Comparison of ENCODE assay signal across 8 mouse cellular contexts in genomic region chr19:10634872-10635318, GRCm38 (mm10). TPM values are rescaled to one million over a fixed set of nuclear protein-coding genes. Genes with fewer than 3 reads are reported as not detected.
DNase-seq lines count a peak whose midpoint lies in the region; ATAC-seq and TF ChIP-seq lines count a peak whose summit lies in the region.

No protein-coding gene starts in this region.

- TF ChIP-seq CTCF in lung, embryonic 14.5 days (IDR thresholded peaks at IDR 0.05; ENCODE audit: low read depth): no peak

- peak; percentile 80 for DNase-seq in adrenal gland, adult 2 months
- peak; percentile 52 for DNase-seq in cerebellum, adult 8-10 months
- peak; percentile 54 for DNase-seq in forelimb bud, embryonic 11.5 days (ENCODE audit: low read depth, low spot score)
- peak; percentile 12 for DNase-seq in layer of hippocampus, adult 9-10 months (ENCODE audit: low spot score)
- DNase-seq in lung, embryonic 14.5 days: peak; percentile 73
- DNase-seq in ovary, adult 18-20 months (ENCODE audit: low spot score): peak; percentile 29
- peak; percentile 56 for DNase-seq in thymus, postnatal 4 days

- peak overlapping the region; percentile 43 for H3K4me3 ChIP-seq in hindbrain, embryonic 13.5 days
- H3K4me3 ChIP-seq in lung, embryonic 14.5 days (ENCODE audit: low read depth, low read length): peak overlapping the region; percentile 42

- WGBS in hindbrain, embryonic 13.5 days: 3% methylated on average over 21 of the region's 21 CpGs
- 3% methylated on average over 21 of the region's 21 CpGs for WGBS in lung, embryonic 14.5 days

- peak; percentile 91 for ATAC-seq in hindbrain, embryonic 13.5 days (ENCODE audit: low FRiP score)
- peak; percentile 84 for ATAC-seq in lung, embryonic 14.5 days (ENCODE audit: insufficient read depth)

- H3K4me1 ChIP-seq in hindbrain, embryonic 13.5 days (replicated peaks): peaks cover 17% of the 10 kb centered on the region
- H3K4me1 ChIP-seq in lung, embryonic 14.5 days (ENCODE audit: insufficient read depth): 0 out of 2 replicates have a peak, but pooled peaks cover 7% of the 10 kb centered on the region

- H3K36me3 ChIP-seq in hindbrain, embryonic 13.5 days: peaks cover 21% of the 10 kb centered on the region
- H3K36me3 ChIP-seq in lung, embryonic 14.5 days (ENCODE audit: insufficient read depth): peaks cover 19% of the 10 kb centered on the region

- no peaks in the 10 kb centered on the region for H3K9me3 ChIP-seq in hindbrain, embryonic 13.5 days
- H3K9me3 ChIP-seq in lung, embryonic 14.5 days (ENCODE audit: low read depth, low read length): no peaks in the 10 kb centered on the region

- peak overlapping the region; percentile 85 for H3K4me2 ChIP-seq in hindbrain, embryonic 13.5 days
- peak overlapping the region; percentile 97 for H3K4me2 ChIP-seq in lung, embryonic 14.5 days

- peak overlapping the region; percentile 68 for H3K9ac ChIP-seq in hindbrain, embryonic 13.5 days
- peak overlapping the region; percentile 52 for H3K9ac ChIP-seq in lung, embryonic 14.5 days

- peaks cover 25% of the 10 kb centered on the region; the same call in 1 of the 2 replicates for H3K27me3 ChIP-seq in hindbrain, embryonic 13.5 days
- H3K27me3 ChIP-seq in lung, embryonic 14.5 days (ENCODE audit: insufficient read depth, low read length): no peaks in the 10 kb centered on the region

- H3K27ac ChIP-seq in hindbrain, embryonic 13.5 days: no peak overlapping the region; the same call in 1 of the 2 replicates
- H3K27ac ChIP-seq in lung, embryonic 14.5 days (ENCODE audit: low read depth): no peak overlapping the region

RNA-seq across cellular contexts. Expression of gene Vwce, which starts 0.9 kb away (rescaled TPM):
- total RNA-seq in adrenal gland, adult 2 months (2021): under 1 TPM; 0.17 to 0.79 TPM
- polyA plus RNA-seq in adrenal gland, adult 2 months (2012; rRNA removed): 0.18 and 0.26 TPM in 2 replicates
- polyA plus RNA-seq in hindbrain, embryonic 13.5 days (2015; fragmentation: Nextera tagmentation; extraction: Ambion mirVana): 0.53 and 0.82 TPM in 2 replicates
- 0.65 and 1.3 TPM in 2 replicates for polyA plus RNA-seq in lung, embryonic 14.5 days (2014; fragmentation: Nextera tagmentation; extraction: Ambion mirVana)

RNA-seq across cellular contexts. Expression of gene Tkfc, which starts 29.4 kb away (rescaled TPM):
- total RNA-seq in adrenal gland, adult 2 months (2021): 10 to 100 TPM; 17.2 to 20.9 TPM
- 11.2 and 12.6 TPM in 2 replicates for polyA plus RNA-seq in adrenal gland, adult 2 months (2012; rRNA removed)
- polyA plus RNA-seq in hindbrain, embryonic 13.5 days (2015; fragmentation: Nextera tagmentation; extraction: Ambion mirVana): 24.8 and 25.4 TPM in 2 replicates
- polyA plus RNA-seq in lung, embryonic 14.5 days (2014; fragmentation: Nextera tagmentation; extraction: Ambion mirVana): 19.2 and 19.4 TPM in 2 replicates

RNA-seq across cellular contexts. Expression of gene Ddb1, which starts 29.8 kb away (rescaled TPM):
- 100 to 1,000 TPM; 255 to 264 TPM for total RNA-seq in adrenal gland, adult 2 months (2021)
- polyA plus RNA-seq in adrenal gland, adult 2 months (2012; rRNA removed): 64.9 and 105 TPM in 2 replicates
- 242 and 263 TPM in 2 replicates for polyA plus RNA-seq in hindbrain, embryonic 13.5 days (2015; fragmentation: Nextera tagmentation; extraction: Ambion mirVana)
- 373 and 396 TPM in 2 replicates for polyA plus RNA-seq in lung, embryonic 14.5 days (2014; fragmentation: Nextera tagmentation; extraction: Ambion mirVana)

RNA-seq across cellular contexts. Expression of gene Pga5, which starts 43.0 kb away (rescaled TPM):
- not detected for total RNA-seq in adrenal gland, adult 2 months (2021)
- polyA plus RNA-seq in adrenal gland, adult 2 months (2012; rRNA removed): not detected in 2 replicates
- polyA plus RNA-seq in hindbrain, embryonic 13.5 days (2015; fragmentation: Nextera tagmentation; extraction: Ambion mirVana): not detected in 2 replicates
- not detected in 2 replicates for polyA plus RNA-seq in lung, embryonic 14.5 days (2014; fragmentation: Nextera tagmentation; extraction: Ambion mirVana)

RNA-seq across cellular contexts. Expression of gene Vps37c, which starts 53.6 kb away (rescaled TPM):
- 10 to 100 TPM; 22.1 to 23.3 TPM for total RNA-seq in adrenal gland, adult 2 months (2021)
- polyA plus RNA-seq in adrenal gland, adult 2 months (2012; rRNA removed): 46.4 and 65.5 TPM in 2 replicates
- 33.8 and 34.7 TPM in 2 replicates for polyA plus RNA-seq in hindbrain, embryonic 13.5 days (2015; fragmentation: Nextera tagmentation; extraction: Ambion mirVana)
- polyA plus RNA-seq in lung, embryonic 14.5 days (2014; fragmentation: Nextera tagmentation; extraction: Ambion mirVana): 30.3 and 33.1 TPM in 2 replicates

Comparison
In these comparisons a context has a peak if more than half of its experiments do, and no peak if none do; other contexts are left out.
1. DNase-seq: peak in every context shown above with its lines; median percentile 80 in adrenal gland, adult 2 months; 73 in lung, embryonic 14.5 days; 56 in thymus, postnatal 4 days; 54 in forelimb bud, embryonic 11.5 days; 52 in cerebellum, adult 8-10 months; 29 in ovary, adult 18-20 months; 12 in layer of hippocampus, adult 9-10 months.